Mouse (Mus musculus): ENCODE measurements at regions not wholly inside any gene's neighbourhood (a gene's known extent, or its start where the extent isn't known, plus 50 kb on each side); places are given as distances from the start of the nearest gene placed in this dataset.

- intact Hi-C loops (cut with DNase I) = loop anchor here (2.0 kb wide), 1 partner anchor 31 kb away; no protein-coding TSS in a partner anchor
- peak; percentile 60 to 76 for DNase-seq (ENCODE audit: low spot score in 2 of 2)
Measured at GRCm38 (mm10) chr10:95043978-95044377, 99.3 kb upstream of the Plxnc1 start.

- intact Hi-C loops (cut with DNase I) = no loop called here
- no peak for DNase-seq (ENCODE audit: low spot score in 2 of 2)
Measured at GRCm38 (mm10) chr10:95040258-95040895, 95.7 kb upstream of the Plxnc1 start.

DNA sequence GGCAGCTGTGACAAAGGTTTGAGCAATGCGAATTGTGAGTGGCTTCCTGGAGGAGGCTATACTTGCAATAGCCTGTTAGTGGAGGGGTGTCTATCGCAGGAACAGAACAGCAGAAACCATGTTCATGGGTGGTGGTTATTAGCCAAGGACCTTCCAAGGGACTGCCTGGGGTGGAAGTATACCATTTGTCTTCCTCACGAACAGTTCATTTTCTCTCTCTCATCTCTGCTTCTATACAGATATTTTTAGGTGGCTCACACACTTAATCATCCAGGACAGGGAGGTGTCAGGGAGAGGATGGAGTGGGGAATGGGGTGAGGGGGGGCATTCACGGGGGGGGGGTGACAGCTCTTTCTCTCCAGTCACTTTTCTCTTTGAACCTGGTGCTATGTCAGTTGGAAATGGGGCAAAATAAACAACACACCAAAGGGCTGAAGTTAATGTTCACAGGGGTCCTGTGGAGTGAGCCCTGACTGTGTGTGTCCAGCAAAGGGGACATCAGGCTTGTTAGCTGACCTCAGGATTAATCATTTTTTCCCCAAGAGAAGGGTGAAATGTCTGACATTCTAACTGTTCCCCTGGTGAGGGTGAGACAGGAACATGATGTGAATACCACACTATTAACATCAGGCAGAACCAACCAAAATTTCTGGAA lies 91.5 kb upstream of the Plxnc1 start:
- DNase-seq (ENCODE audit: low spot score in 2 of 2) = no peak
- intact Hi-C loops (cut with DNase I) = no loop called here

DNA sequence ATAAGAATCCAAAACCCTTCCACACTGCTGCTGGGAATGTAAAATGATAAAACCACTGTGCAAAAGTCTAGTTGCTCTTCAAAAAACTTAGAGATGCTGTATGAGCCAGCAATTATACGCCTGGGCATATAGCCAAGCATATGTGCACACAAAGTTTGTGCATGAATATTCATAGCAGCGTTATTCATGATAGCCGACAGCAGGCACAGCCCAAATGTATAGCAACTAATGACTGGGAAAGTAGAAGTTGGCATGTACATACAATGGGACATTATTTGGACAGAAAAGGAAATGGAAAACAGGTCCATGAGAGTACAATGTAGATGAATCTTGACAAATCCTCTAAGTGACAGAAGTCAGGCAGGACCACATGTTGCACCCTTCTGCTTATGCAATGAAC lies 90.7 kb upstream of the Plxnc1 start:
- intact Hi-C loops (cut with DNase I) = no loop called here
- DNase-seq (ENCODE audit: low spot score in 2 of 2) = peak; percentile 62 to 90

DNA sequence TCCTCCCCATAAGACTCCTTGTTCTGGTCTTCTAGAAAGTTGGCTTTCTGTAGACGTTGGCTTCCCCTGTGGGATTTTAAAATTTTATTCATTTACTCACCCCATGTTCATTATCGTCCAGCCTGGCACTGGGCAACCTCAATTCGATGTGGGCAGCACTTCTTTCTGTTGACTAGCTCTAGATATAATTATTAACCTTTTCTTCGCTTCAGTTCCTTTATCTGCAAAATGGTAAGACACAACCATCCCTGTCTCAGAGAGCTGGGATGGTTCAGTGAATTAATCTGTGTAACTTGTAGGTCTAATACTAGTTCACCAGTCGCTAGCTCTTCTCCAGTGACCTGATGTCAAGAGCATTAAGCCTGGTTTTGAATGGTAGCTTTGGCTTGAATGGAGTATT lies 89.9 kb upstream of the Plxnc1 start:
- no peak for DNase-seq (ENCODE audit: low spot score in 2 of 2)
- intact Hi-C loops (cut with DNase I) = no loop called here

- DNase-seq (ENCODE audit: low spot score in 2 of 2) = peak in 1 of 2 experiments; percentile 50
Measured at GRCm38 (mm10) chr10:95032760-95033716, 88.4 kb upstream of the Plxnc1 start.

GRCm38 (mm10) chr10:95031371-95031770 lies 86.7 kb upstream of the Plxnc1 start:
- DNase-seq (ENCODE audit: low spot score in 2 of 2) = no peak
- intact Hi-C loops (cut with DNase I) = no loop called here

More at GRCm38 (mm10) chr10:95032760-95033716, 88.4 kb upstream of the Plxnc1 start:
- intact Hi-C loops (cut with DNase I) = no loop called here

DNA sequence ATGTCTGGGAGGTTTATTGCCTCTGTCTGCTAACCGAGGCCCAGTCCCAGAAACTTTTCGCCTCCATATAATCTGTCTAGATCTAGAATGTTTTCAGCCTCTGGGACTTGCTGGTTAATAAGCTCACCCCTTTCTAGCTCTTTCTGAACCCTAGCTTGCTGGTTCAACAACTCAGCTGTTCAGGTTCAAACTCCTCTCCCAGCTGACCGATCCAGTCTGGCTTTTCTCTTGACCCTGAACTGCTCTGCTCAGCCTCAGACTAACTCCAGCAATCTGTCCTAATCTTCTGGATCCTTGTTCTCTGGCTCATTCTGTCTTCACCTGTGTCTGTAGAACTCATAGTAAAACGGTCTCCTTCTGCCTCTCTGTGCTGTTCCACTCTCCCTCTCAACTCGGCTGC lies 86.2 kb upstream of the Plxnc1 start:
- intact Hi-C loops (cut with DNase I) = no loop called here
- DNase-seq (ENCODE audit: low spot score in 2 of 2) = no peak

DNA sequence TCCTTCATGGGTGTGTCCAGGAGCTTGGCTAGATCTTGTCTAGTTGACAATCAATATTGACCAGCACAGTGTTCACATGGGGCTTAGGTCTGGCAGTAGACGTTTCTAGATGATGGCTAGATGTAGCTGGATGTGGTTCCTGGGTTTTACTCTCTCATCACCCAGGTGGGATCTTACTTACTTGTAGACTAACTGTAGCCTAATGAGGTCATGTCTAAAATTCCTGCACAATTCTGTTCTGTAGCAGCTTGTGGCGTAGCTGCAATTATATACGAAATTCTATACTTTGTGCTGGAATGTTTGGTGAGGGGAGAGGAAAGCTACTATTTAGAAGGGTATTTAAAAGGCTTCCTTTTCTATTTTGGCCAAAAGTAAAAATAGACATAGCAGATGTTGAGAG lies 84.9 kb upstream of the Plxnc1 start:
- no peak for DNase-seq (ENCODE audit: low spot score in 2 of 2)
- intact Hi-C loops (cut with DNase I) = no loop called here

GRCm38 (mm10) chr10:95025569-95026327 lies 81.1 kb upstream of the Plxnc1 start:
- DNase-seq (ENCODE audit: low spot score in 2 of 2) = no peak
- intact Hi-C loops (cut with DNase I) = no loop called here

GRCm38 (mm10) chr10:95021209-95021608 lies 76.6 kb upstream of the Plxnc1 start:
- intact Hi-C loops (cut with DNase I) = no loop called here
- no peak for DNase-seq (ENCODE audit: low spot score in 2 of 2)

GRCm38 (mm10) chr10:95016896-95017295 lies 72.3 kb upstream of the Plxnc1 start:
- intact Hi-C loops (cut with DNase I) = no loop called here
- no peak for DNase-seq (ENCODE audit: low spot score in 2 of 2)

DNA sequence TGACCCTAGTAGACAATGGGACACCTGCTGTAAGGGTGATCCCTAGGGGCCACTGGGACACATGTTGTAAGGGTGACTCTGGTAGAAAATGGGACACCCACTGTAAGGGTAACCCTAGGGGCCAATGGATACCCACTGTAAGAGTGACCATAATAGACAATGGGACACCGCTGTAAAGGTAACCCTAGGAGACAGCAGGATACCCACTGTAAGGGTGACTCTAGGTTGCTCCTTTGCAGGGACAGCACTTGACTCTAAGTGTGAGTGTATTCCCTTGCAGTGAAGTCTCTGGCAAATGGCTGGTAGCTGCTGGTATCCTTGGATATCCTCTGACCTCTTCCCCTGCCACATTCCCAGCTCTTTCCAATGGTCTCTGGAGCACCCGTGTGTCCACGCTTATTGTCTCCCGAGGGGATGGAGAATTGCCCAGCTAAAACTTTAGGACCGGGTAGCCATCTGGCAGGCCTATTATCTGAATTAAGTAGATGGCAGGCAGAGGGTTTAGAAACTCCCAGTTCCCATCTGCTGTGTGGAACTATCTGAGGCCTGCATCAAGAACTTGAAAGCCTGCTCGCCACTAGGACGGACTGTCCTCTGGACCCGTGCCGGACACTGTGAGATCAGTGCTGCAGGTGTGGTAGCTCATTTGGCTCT lies 70.8 kb upstream of the Plxnc1 start:
- intact Hi-C loops (cut with DNase I) = no loop called here
- no peak for DNase-seq (ENCODE audit: low spot score in 2 of 2)

- DNase-seq (ENCODE audit: low spot score in 2 of 2) = no peak
- intact Hi-C loops (cut with DNase I) = no loop called here
Measured at GRCm38 (mm10) chr10:95013946-95014345, 69.3 kb upstream of the Plxnc1 start.

- DNase-seq (ENCODE audit: low spot score in 2 of 2) = peak in 1 of 2 experiments; percentile 55
- intact Hi-C loops (cut with DNase I) = no loop called here
Measured at GRCm38 (mm10) chr10:95013213-95013915, 68.7 kb upstream of the Plxnc1 start.

- no peak for DNase-seq (ENCODE audit: low spot score in 2 of 2)
- intact Hi-C loops (cut with DNase I) = no loop called here
Measured at GRCm38 (mm10) chr10:95010333-95010732, 65.7 kb upstream of the Plxnc1 start.

- intact Hi-C loops (cut with DNase I) = no loop called here
- no peak for DNase-seq (ENCODE audit: low spot score in 2 of 2)
Measured at GRCm38 (mm10) chr10:95009081-95009480, 64.4 kb upstream of the Plxnc1 start.

DNA sequence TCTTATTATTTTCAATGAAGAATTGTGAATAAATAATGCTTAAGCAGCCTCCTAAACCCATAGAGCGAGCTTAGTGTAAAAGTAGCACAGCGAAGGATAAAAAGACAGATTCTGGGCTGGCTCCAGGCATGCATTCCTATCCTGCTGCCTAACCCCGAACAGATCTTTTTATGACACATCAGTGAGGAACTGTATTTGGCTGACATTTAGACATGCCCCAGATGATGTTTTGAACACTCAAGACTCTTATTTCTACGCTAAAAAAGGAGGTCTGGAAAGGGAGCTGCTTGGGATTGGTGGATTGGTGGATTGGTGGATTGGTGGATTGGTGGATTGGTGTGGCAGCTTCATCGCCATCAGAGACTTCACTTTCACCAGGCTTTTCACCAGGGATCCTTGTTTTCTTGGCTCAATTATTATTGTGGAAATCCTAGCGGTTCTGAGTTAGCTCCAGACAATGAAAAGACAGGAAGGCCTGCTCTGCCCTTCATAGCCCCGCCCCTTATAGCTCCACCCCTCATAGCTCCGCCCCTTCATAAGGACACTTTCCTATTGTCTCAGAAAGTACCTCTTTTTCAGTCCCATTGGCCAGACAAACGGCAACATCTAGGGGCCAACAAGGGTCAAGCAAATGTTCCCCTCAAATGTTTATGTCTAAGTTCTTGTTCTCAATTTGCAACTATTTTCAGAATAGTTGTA lies 59.6 kb upstream of the Plxnc1 start:
- intact Hi-C loops (cut with DNase I) = no loop called here
- DNase-seq (ENCODE audit: low spot score in 2 of 2) = no peak
